Mouse (Mus musculus) left cerebral cortex, postnatal 4 days (tissue): ENCODE data around the gene Cstf2t. TPM values are rescaled to one million over a fixed set of nuclear protein-coding genes. Genes with fewer than 3 reads are reported as not detected.

ENCODE experiments used
- DNase-seq: peaks from one replicate; pipeline ENCODE4 v3.0.0-alpha.2; 2022
- intact Hi-C: fragments of 180-260 bp; cut with DNase I; formaldehyde crosslinking; loops from one replicate; pipeline ENCODE4 v1.15.1; 2025
- total RNA-seq, 2 experiments: library from RNA; stranded (reverse); gene quantifications; 2 replicates each; pipeline ENCODE4 v1.2.3; 2021

The Cstf2t gene
- total RNA-seq, result 10 to 100 TPM; 63.9 to 70.0 TPM

- intact Hi-C loops, result loop anchor here (10.0 kb wide), 1 partner anchor 238 kb away; no protein-coding TSS in a partner anchor
- DNase-seq, result peak; percentile 99
Measured at GRCm38 (mm10) chr19:31082662-31083429, at the start of gene Cstf2t. TSS of gene Cstf2t (plus strand) at chr19:31082837.

GRCm38 (mm10) chr19:31038951-31039350 is 43.7 kb upstream of the Cstf2t start:
- intact Hi-C loops, result no loop called here
- DNase-seq, result no peak

- intact Hi-C loops, result no loop called here
- no peak for DNase-seq
Measured at GRCm38 (mm10) chr19:31040948-31041847, 41.4 kb upstream of the Cstf2t start.

- intact Hi-C loops, result no loop called here
- no peak for DNase-seq
Measured at GRCm38 (mm10) chr19:31046601-31047000, 36.0 kb upstream of the Cstf2t start.

GRCm38 (mm10) chr19:31064740-31065139 is 17.9 kb upstream of the Cstf2t start:
- DNase-seq, result no peak
- intact Hi-C loops, result no loop called here

GRCm38 (mm10) chr19:31065206-31065781 is 17.3 kb upstream of the Cstf2t start:
- intact Hi-C loops, result no loop called here
- DNase-seq, result no peak

- no peak for DNase-seq
- intact Hi-C loops, result no loop called here
Measured at GRCm38 (mm10) chr19:31073959-31074716, 8.5 kb upstream of the Cstf2t start.

GRCm38 (mm10) chr19:31074717-31075063 is 7.9 kb upstream of the Cstf2t start:
- intact Hi-C loops, result no loop called here
- DNase-seq, result peak; percentile 39

- DNase-seq, result no peak
- intact Hi-C loops, result no loop called here
Measured at GRCm38 (mm10) chr19:31076106-31076505, 6.5 kb upstream of the Cstf2t start.

GRCm38 (mm10) chr19:31078241-31078640 is 4.4 kb upstream of the Cstf2t start:
- no peak for DNase-seq
- intact Hi-C loops, result no loop called here

- intact Hi-C loops, result loop anchor here (10.0 kb wide), 1 partner anchor 237 kb away; no protein-coding TSS in a partner anchor
- no peak for DNase-seq
Measured at GRCm38 (mm10) chr19:31082226-31082625, 411 bp upstream of the Cstf2t start.

GRCm38 (mm10) chr19:31083761-31084160 is 1.1 kb downstream of the Cstf2t start:
- intact Hi-C loops, result loop anchor here (10.0 kb wide), 1 partner anchor 239 kb away; no protein-coding TSS in a partner anchor
- no peak for DNase-seq

- no peak for DNase-seq
- intact Hi-C loops, result no loop called here
Measured at GRCm38 (mm10) chr19:31097857-31098256, 15.2 kb downstream of the Cstf2t start.

GRCm38 (mm10) chr19:31099369-31099768 is 16.7 kb downstream of the Cstf2t start:
- intact Hi-C loops, result no loop called here
- no peak for DNase-seq

- no peak for DNase-seq
- intact Hi-C loops, result no loop called here
Measured at GRCm38 (mm10) chr19:31104764-31105163, 22.1 kb downstream of the Cstf2t start.

- intact Hi-C loops, result no loop called here
- no peak for DNase-seq
Measured at GRCm38 (mm10) chr19:31106036-31106435, 23.4 kb downstream of the Cstf2t start.

- no peak for DNase-seq
- intact Hi-C loops, result no loop called here
Measured at GRCm38 (mm10) chr19:31106835-31107554, 24.4 kb downstream of the Cstf2t start.

GRCm38 (mm10) chr19:31114690-31115089 is 32.1 kb downstream of the Cstf2t start:
- DNase-seq, result no peak
- intact Hi-C loops, result no loop called here

GRCm38 (mm10) chr19:31124628-31125027 is 42.0 kb downstream of the Cstf2t start:
- intact Hi-C loops, result no loop called here
- no peak for DNase-seq

- no peak for DNase-seq
- intact Hi-C loops, result no loop called here
Measured at GRCm38 (mm10) chr19:31132614-31133013, 50.0 kb downstream of the Cstf2t start.
